Mouse (Mus musculus) midbrain, embryonic 11.5 days (tissue): ENCODE results near the gene Emx2. TPM values are rescaled to one million over a fixed set of nuclear protein-coding genes. Genes with fewer than 3 reads are reported as not detected.

Experiments used
- ATAC-seq: fragments of 200-750 bp; cut with Nextera tagmentation; 2 replicates; pipeline ENCODE4 v1.8.0; 2017; ENCODE audit warnings: moderate TSS enrichment, moderate library complexity; ENCODE audit not compliant: low FRiP score
- DNase-seq: peaks from one replicate; pipeline ENCODE4 v3.0.0; 2015; ENCODE audit warnings: low spot score; ENCODE audit errors: missing footprints
- H3K27ac ChIP-seq: fragments of 300-500 bp; sonication (generic); 2 replicates; pipeline ENCODE4 v1.5.1; 2014; ENCODE audit warnings: low read depth, low read length
- H3K27me3 ChIP-seq: fragments of 300-500 bp; sonication (generic); 2 replicates; pipeline ENCODE4 v1.6.1; 2014; ENCODE audit warnings: mild to moderate bottlenecking, low read length, moderate library complexity, mixed read lengths; ENCODE audit not compliant: control insufficient read depth, insufficient read depth
- H3K36me3 ChIP-seq: fragments of 300-500 bp; sonication (generic); 2 replicates; pipeline ENCODE4 v1.6.1; 2014; ENCODE audit warnings: mild to moderate bottlenecking, low read length, moderate library complexity, mixed read lengths; ENCODE audit not compliant: control insufficient read depth, insufficient read depth
- H3K4me1 ChIP-seq: fragments of 300-500 bp; sonication (generic); 2 replicates; pipeline ENCODE4 v1.6.1; 2014; ENCODE audit warnings: low read length; ENCODE audit not compliant: control insufficient read depth, insufficient read depth
- H3K4me2 ChIP-seq: fragments of 300-500 bp; sonication (generic); 2 replicates; pipeline ENCODE4 v1.6.1; 2014; ENCODE audit warnings: mild to moderate bottlenecking, moderate library complexity
- H3K4me3 ChIP-seq: fragments of 300-500 bp; sonication (generic); 2 replicates; pipeline ENCODE4 v1.5.1; 2014; ENCODE audit warnings: low read depth, low read length
- H3K9ac ChIP-seq: fragments of 300-500 bp; sonication (generic); 2 replicates; pipeline ENCODE4 v1.6.1; 2014; ENCODE audit warnings: low read length
- H3K9me3 ChIP-seq: fragments of 300-500 bp; sonication (generic); 2 replicates; pipeline ENCODE4 v1.6.1; 2016; ENCODE audit warnings: low read length; ENCODE audit not compliant: control insufficient read depth
- WGBS: fragments of 180-500 bp; shearing (Covaris S2); extraction: QIAGEN DNeasy Blood & Tissue Kit; methylation state at CpG from one replicate; pipeline ENCODE4 v1.1.7; 2014; 5-methylcytosine and 5-hydroxymethylcytosine counted together
- polyA plus RNA-seq: library from polyadenylated mRNA; unstranded; fragments of >200 nt; fragmentation: Nextera tagmentation; extraction: Ambion mirVana; gene quantifications from 2 replicates; pipeline ENCODE4 v1.2.1, GENCODE M21; 2014

Emx2 gene
- polyA plus RNA-seq, 1 experiment from 2014 or later = 12.1 TPM

- under 1% methylated on average over 31 of the region's 31 CpGs for WGBS
- Histone ChIP-seq H3K27ac (no peak overlapping the region), H3K4me1 (peaks cover 4% of the 10 kb centered on the region; the same call in 1 of the 2 replicates), H3K4me2 (peak overlapping the region; percentile 43), H3K27me3 (peaks cover 79% of the 10 kb centered on the region), H3K4me3 (peak overlapping the region; percentile 21), H3K36me3 (no peaks in the 10 kb centered on the region), H3K9ac (no peak overlapping the region), H3K9me3 (no peaks in the 10 kb centered on the region)
- ATAC-seq = peak; percentile 55; the same call in 1 of the 2 replicates
- DNase-seq = peak; percentile 95
These were observed 6.7 kb upstream of the Emx2 start for GRCm38 (mm10) chr19:59451441-59451951.

GRCm38 (mm10) chr19:59452321-59452720 lies 5.9 kb upstream of the Emx2 start:
- H3K4me1 ChIP-seq = peaks cover 4% of the 10 kb centered on the region; the same call in 1 of the 2 replicates
- DNase-seq = peak; percentile 92
- H3K4me2 ChIP-seq = no peak overlapping the region
- H3K9ac ChIP-seq = no peak overlapping the region
- peaks cover 88% of the 10 kb centered on the region for H3K27me3 ChIP-seq
- WGBS = 2% methylated on average over 4 of the region's 4 CpGs
- no peaks in the 10 kb centered on the region for H3K36me3 ChIP-seq
- H3K27ac ChIP-seq = no peak overlapping the region
- H3K9me3 ChIP-seq = no peaks in the 10 kb centered on the region
- no peak overlapping the region for H3K4me3 ChIP-seq
- ATAC-seq = no peak

- peak; percentile 90 for DNase-seq
- ATAC-seq = no peak
- H3K9ac ChIP-seq = no peak overlapping the region
- peaks cover 4% of the 10 kb centered on the region; the same call in 1 of the 2 replicates for H3K4me1 ChIP-seq
- H3K27ac ChIP-seq = no peak overlapping the region
- no peak overlapping the region for H3K4me2 ChIP-seq
- no peaks in the 10 kb centered on the region for H3K36me3 ChIP-seq
- WGBS = 11% methylated on average over 13 of the region's 13 CpGs
- H3K27me3 ChIP-seq = peaks cover 93% of the 10 kb centered on the region
- H3K4me3 ChIP-seq = no peak overlapping the region
- no peaks in the 10 kb centered on the region for H3K9me3 ChIP-seq
These were observed 4.6 kb upstream of the Emx2 start for GRCm38 (mm10) chr19:59453591-59453990.

GRCm38 (mm10) chr19:59454196-59454595 lies 4.0 kb upstream of the Emx2 start:
- DNase-seq (peak; percentile 99), ATAC-seq (peak; percentile 70)
- H3K9me3 ChIP-seq = no peaks in the 10 kb centered on the region
- H3K4me2 ChIP-seq = no peak overlapping the region
- H3K9ac ChIP-seq = no peak overlapping the region
- H3K36me3 ChIP-seq = no peaks in the 10 kb centered on the region
- H3K27ac ChIP-seq = no peak overlapping the region
- H3K4me1 ChIP-seq = peaks cover 4% of the 10 kb centered on the region; the same call in 1 of the 2 replicates
- under 1% methylated on average over 18 of the region's 18 CpGs for WGBS
- H3K4me3 ChIP-seq = no peak overlapping the region
- H3K27me3 ChIP-seq = peaks cover 93% of the 10 kb centered on the region

GRCm38 (mm10) chr19:59455671-59456070 lies 2.5 kb upstream of the Emx2 start:
- Histone ChIP-seq H3K27ac (no peak overlapping the region), H3K4me1 (peaks cover 6% of the 10 kb centered on the region; the same call in 1 of the 2 replicates), H3K36me3 (no peaks in the 10 kb centered on the region), H3K4me3 (no peak overlapping the region), H3K9ac (no peak overlapping the region), H3K4me2 (no peak overlapping the region), H3K9me3 (no peaks in the 10 kb centered on the region), H3K27me3 (peaks cover 92% of the 10 kb centered on the region)
- WGBS = 7% methylated on average over 7 of the region's 7 CpGs
- ATAC-seq (no peak), DNase-seq (peak; percentile 92)

- Histone ChIP-seq H3K27ac (peak overlapping the region; percentile 17; the same call in 1 of the 2 replicates), H3K4me1 (peaks cover 2% of the 10 kb centered on the region; the same call in 1 of the 2 replicates), H3K9ac (peak overlapping the region; percentile 57), H3K9me3 (no peaks in the 10 kb centered on the region), H3K4me3 (peak overlapping the region; percentile 36), H3K27me3 (peaks cover 91% of the 10 kb centered on the region), H3K4me2 (peak overlapping the region; percentile 37), H3K36me3 (no peaks in the 10 kb centered on the region)
- ATAC-seq (no peak; the same call in 1 of the 2 replicates), DNase-seq (peak; percentile 95)
- WGBS = 2% methylated on average over 23 of the region's 23 CpGs
These were observed 894 bp upstream of the Emx2 start for GRCm38 (mm10) chr19:59457011-59457945.

GRCm38 (mm10) chr19:59458743-59459135 lies 567 bp downstream of the Emx2 start:
- 1% methylated on average over 15 of the region's 15 CpGs for WGBS
- Histone ChIP-seq H3K4me3 (peak overlapping the region; percentile 36), H3K4me2 (peak overlapping the region; percentile 37), H3K36me3 (no peaks in the 10 kb centered on the region), H3K9me3 (no peaks in the 10 kb centered on the region), H3K27ac (peak overlapping the region; percentile 20), H3K4me1 (peaks cover 2% of the 10 kb centered on the region; the same call in 1 of the 2 replicates), H3K9ac (peak overlapping the region; percentile 58), H3K27me3 (peaks cover 91% of the 10 kb centered on the region)
- ATAC-seq (no peak), DNase-seq (no peak)

- H3K4me1 ChIP-seq = peaks cover 2% of the 10 kb centered on the region; the same call in 1 of the 2 replicates
- peaks cover 89% of the 10 kb centered on the region for H3K27me3 ChIP-seq
- H3K36me3 ChIP-seq = no peaks in the 10 kb centered on the region
- H3K9ac ChIP-seq = peak overlapping the region; percentile 58
- no peaks in the 10 kb centered on the region for H3K9me3 ChIP-seq
- H3K27ac ChIP-seq = peak overlapping the region; percentile 20
- WGBS = 1% methylated on average over 75 of the region's 75 CpGs
- peak overlapping the region; percentile 36 for H3K4me3 ChIP-seq
- ATAC-seq (peak; percentile 57), DNase-seq (peak; percentile 98)
- peak overlapping the region; percentile 37 for H3K4me2 ChIP-seq
These were observed 1.1 kb downstream of the Emx2 start for GRCm38 (mm10) chr19:59459158-59459781.
